Mouse (Mus musculus) embryonic facial prominence, embryonic 14.5 days (tissue): ENCODE results near the gene Ergic1. TPM values are rescaled to one million over a fixed set of nuclear protein-coding genes. Genes with fewer than 3 reads are reported as not detected.

Experiments used
- ATAC-seq: fragments of 200-750 bp; cut with Nextera tagmentation; 2 replicates; pipeline ENCODE4 v1.8.0; 2017; ENCODE audit warnings: low read depth, moderate number of reproducible peaks, moderate TSS enrichment
- DNase-seq: peaks from one replicate; pipeline ENCODE4 v3.0.0-alpha.2; 2015; ENCODE audit warnings: low spot score
- H3K27ac ChIP-seq: fragments of 300-500 bp; sonication (generic); replicated peaks from 2 replicates; pipeline ENCODE4 v1.5.1; 2014; ENCODE audit warnings: low read depth, mild to moderate bottlenecking, low read length, moderate library complexity
- H3K27me3 ChIP-seq: fragments of 300-500 bp; sonication (generic); replicated peaks from 2 replicates; pipeline ENCODE4 v1.6.1; 2014; ENCODE audit warnings: low read length; ENCODE audit not compliant: control insufficient read depth, insufficient read depth
- H3K36me3 ChIP-seq: fragments of 300-500 bp; sonication (generic); 2 replicates; pipeline ENCODE4 v1.6.1; 2014; ENCODE audit warnings: low read length, mixed read lengths; ENCODE audit not compliant: control insufficient read depth, insufficient read depth
- H3K4me1 ChIP-seq: fragments of 300-500 bp; sonication (generic); 2 replicates; pipeline ENCODE4 v1.6.1; 2014; ENCODE audit warnings: antibody characterized with exemption, low read length; ENCODE audit not compliant: control insufficient read depth, insufficient read depth
- H3K4me2 ChIP-seq: fragments of 300-500 bp; sonication (generic); 2 replicates; pipeline ENCODE4 v1.6.1; 2014; ENCODE audit warnings: low read depth, mild to moderate bottlenecking, low read length, moderate library complexity, mixed read lengths
- H3K4me3 ChIP-seq: fragments of 300-500 bp; sonication (generic); 2 replicates; pipeline ENCODE4 v1.5.1; 2014; ENCODE audit warnings: low read depth, mild to moderate bottlenecking, low read length
- H3K9ac ChIP-seq: fragments of 300-500 bp; sonication (generic); 2 replicates; pipeline ENCODE4 v1.6.1; 2014; ENCODE audit warnings: low read depth, mild to moderate bottlenecking, low read length, moderate library complexity, mixed read lengths
- H3K9me3 ChIP-seq: fragments of 300-500 bp; sonication (generic); 2 replicates; pipeline ENCODE4 v1.6.1; 2016; ENCODE audit warnings: low read length; ENCODE audit not compliant: control insufficient read depth
- WGBS: fragments of 180-500 bp; shearing (Covaris S2); extraction: QIAGEN DNeasy Blood & Tissue Kit; methylation state at CpG from one replicate; pipeline ENCODE4 v1.1.7; 2014; 5-methylcytosine and 5-hydroxymethylcytosine counted together
- polyA plus RNA-seq: library from polyadenylated mRNA; unstranded; fragments of >200 nt; fragmentation: Nextera tagmentation; extraction: Ambion mirVana; gene quantifications from 2 replicates; pipeline ENCODE4 v1.2.1, GENCODE M21; 2014

The Ergic1 gene
- polyA plus RNA-seq, 1 experiment from 2014 or later: 149 TPM

DNA sequence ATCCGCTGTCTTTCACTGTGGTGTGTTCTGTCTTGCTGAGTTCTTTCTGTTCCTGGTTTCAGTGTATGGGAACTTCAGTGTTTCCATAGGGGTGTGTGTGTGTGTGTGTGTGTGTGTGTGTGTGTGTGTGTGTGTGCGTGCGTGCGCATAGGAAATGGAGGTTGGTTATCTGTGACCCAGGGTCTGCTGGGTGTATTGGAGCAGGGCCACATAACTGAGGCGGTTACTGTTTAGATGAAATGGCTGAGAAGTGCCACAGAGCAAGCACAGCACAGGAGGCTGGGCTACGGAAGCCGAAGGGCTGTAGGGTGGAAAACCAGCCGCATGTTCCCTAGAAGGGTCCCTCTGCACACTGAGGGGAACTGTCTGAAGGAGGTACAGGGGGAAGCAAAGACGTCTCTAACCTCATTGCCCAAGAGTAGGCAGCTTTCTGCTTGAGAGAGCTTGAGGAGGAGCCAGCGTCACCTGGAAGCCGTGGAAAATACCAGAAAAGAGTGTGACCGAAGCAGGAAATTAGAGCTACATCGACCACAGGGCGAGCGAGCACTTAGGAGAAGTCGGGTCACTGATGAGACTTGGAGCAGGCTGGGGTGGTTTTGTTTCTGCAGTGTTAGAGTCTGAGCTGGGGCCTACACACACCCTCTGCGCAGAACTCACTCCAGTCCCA, 125.2 kb downstream of the Ergic1 start:
- Histone ChIP-seq H3K4me2 (no peak overlapping the region), H3K4me1 (peaks cover 22% of the 10 kb centered on the region), H3K27me3 (no peaks in the 10 kb centered on the region), H3K27ac (no peak overlapping the region), H3K36me3 (peaks cover 22% of the 10 kb centered on the region), H3K4me3 (no peak overlapping the region), H3K9me3 (no peaks in the 10 kb centered on the region), H3K9ac (no peak overlapping the region)
- 86% methylated on average over 17 of the region's 17 CpGs for WGBS
- ATAC-seq (no peak), DNase-seq (no peak)

DNA sequence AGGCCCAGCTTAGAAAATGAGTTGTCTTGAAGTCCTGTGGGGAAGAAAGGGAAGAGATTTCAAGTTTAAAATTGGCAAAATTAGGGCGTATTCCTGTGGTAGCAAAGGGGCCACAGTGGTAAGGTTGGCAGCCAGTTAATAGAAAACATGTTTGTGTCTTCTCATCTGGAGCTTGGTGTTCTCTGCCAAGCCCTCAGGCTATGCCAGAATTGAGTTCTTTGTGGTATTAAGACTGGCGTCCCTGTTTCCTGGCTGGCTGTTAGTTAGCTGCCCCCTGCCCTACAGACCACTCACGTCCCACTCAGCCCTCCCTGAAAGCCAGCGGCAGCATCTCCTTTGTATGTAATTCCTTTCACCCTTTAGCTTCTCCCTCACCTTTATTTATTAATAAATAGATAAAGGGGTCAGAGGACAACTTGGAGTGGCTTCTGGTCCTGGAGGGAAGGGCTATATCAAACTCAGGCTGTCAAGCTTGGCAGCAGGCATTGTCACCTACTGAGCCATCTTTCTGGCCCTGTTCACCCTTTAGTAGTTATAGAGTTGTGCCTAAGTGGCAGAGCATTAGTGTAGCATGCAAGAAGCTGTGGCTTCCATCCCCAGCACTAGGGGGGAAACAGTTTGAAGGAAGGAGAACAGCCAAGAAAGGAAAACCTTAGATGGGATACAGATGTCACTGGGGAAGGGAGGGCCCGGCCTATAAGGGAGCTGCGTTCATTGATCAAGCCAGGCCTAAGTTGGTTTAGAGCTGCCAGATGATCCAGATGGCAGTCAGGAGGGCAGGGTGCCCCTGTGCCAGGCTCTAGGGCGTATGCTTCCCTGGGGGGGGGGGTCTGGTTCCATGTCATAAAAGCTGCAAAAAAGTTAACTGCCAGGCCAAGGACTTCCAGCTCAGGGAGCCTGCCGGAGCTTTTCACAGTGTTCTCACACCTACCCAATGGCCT, 127.8 kb downstream of the Ergic1 start:
- Histone ChIP-seq H3K27ac (peak overlapping the region; percentile 83), H3K27me3 (no peaks in the 10 kb centered on the region), H3K4me1 (peaks cover 23% of the 10 kb centered on the region), H3K4me3 (no peak overlapping the region), H3K9me3 (no peaks in the 10 kb centered on the region), H3K4me2 (peak overlapping the region; percentile 4; the same call in 1 of the 2 replicates), H3K9ac (peak overlapping the region; percentile 12; the same call in 1 of the 2 replicates), H3K36me3 (peaks cover 11% of the 10 kb centered on the region)
- 45% methylated on average over 8 of the region's 8 CpGs for WGBS
- ATAC-seq: peak; percentile 64
- DNase-seq: peak; percentile 79

DNA sequence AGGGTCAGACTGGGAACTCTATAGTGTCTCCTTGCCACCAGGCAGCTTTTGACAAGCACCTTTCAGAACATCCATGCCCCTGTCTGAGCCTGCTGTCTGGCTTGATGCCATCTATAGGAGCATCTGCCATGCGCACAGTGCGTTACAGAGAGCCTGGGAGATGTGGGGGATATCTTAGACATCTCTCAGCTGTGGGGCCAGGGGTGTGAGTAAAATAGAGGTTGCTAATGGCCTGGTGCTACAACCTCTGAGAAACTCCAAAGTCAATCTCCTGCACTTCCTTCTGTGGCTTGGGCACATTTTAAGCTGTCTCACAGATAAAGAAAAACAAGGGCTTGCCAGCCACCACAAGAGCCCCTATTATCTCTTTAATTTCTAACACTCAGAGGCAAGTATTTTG, 128.5 kb downstream of the Ergic1 start:
- Histone ChIP-seq H3K27ac (peak overlapping the region; percentile 83), H3K27me3 (no peaks in the 10 kb centered on the region), H3K4me1 (peaks cover 25% of the 10 kb centered on the region), H3K9me3 (no peaks in the 10 kb centered on the region), H3K36me3 (peaks cover 4% of the 10 kb centered on the region), H3K9ac (peak overlapping the region; percentile 12; the same call in 1 of the 2 replicates), H3K4me2 (0 out of 2 replicates have a peak overlapping the region, but pooled peaks have one; percentile 4), H3K4me3 (no peak overlapping the region)
- ATAC-seq: no peak
- 55% methylated on average over 2 of the region's 2 CpGs for WGBS
- DNase-seq: no peak

DNA sequence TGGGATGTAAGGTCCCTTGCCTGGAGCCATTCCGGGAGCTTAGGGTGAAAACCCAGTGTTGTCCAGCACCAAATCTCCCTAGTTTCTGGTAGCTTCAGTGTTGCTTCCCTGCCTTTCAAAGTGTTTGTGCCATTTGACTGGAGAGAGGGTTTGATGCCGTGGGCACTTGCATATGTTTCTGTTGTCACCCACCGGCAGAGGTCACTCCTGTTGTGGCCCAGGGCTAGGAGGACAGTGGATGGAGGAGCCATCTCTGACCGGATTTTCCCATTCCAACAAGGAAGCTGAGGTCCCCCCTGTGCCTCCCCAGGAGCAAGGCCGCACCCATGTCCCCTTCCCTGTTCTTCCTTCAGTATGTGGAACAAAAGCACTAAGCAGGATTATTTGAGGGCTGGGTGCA, 128.9 kb downstream of the Ergic1 start:
- no peaks in the 10 kb centered on the region for H3K9me3 ChIP-seq
- peaks cover 25% of the 10 kb centered on the region for H3K4me1 ChIP-seq
- H3K27me3 ChIP-seq: no peaks in the 10 kb centered on the region
- no peaks in the 10 kb centered on the region for H3K36me3 ChIP-seq
- H3K4me3 ChIP-seq: no peak overlapping the region
- 73% methylated on average over 5 of the region's 5 CpGs for WGBS
- DNase-seq (no peak), ATAC-seq (no peak)
- H3K27ac ChIP-seq: peak overlapping the region; percentile 83
- no peak overlapping the region for H3K9ac ChIP-seq
- no peak overlapping the region for H3K4me2 ChIP-seq

DNA sequence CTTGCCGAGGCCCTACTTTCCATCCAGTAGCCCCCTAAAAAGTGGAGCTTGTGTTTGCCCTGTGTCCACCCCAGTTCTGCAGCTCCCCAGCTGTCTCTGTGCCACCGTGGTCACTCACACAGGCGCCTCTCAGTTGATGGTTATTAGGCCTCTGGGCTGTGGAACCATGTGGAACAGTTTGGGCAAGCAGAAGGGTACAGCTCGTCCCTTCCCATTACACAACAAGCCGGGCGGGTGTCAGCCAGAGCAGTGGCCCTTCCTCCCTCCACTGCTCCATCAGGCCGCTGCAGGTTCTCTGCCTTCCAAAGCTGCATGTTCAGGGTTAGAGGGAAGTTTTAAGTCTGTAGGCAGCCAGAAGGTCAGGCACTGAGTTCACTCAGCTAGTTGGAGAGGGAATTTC, 129.8 kb downstream of the Ergic1 start:
- H3K9ac ChIP-seq: no peak overlapping the region
- peaks cover 25% of the 10 kb centered on the region for H3K4me1 ChIP-seq
- ATAC-seq (no peak), DNase-seq (no peak)
- no peaks in the 10 kb centered on the region for H3K9me3 ChIP-seq
- H3K27me3 ChIP-seq: no peaks in the 10 kb centered on the region
- no peak overlapping the region for H3K4me2 ChIP-seq
- no peak overlapping the region for H3K27ac ChIP-seq
- 91% methylated on average over 7 of the region's 7 CpGs for WGBS
- H3K36me3 ChIP-seq: peaks cover 5% of the 10 kb centered on the region
- H3K4me3 ChIP-seq: no peak overlapping the region

DNA sequence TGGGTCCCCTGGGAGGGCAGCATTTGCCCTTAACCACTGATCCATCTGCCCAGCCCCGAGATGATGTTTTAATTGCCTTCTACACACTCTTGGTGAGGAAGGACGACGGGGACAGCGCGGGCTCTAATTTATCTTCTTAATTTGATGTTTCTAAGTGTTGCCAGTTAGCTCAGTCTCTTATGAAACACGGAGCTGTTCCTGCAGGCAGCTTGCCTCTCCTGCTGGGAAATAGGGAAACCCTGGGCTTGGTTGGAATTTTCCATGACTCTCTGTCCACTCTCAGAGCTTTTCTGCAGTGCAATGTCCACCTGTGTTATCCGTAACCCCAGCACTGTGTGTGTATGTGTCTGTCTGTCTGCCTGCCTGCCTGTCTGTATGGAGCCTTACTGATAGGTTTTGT, 132.1 kb downstream of the Ergic1 start:
- Histone ChIP-seq H3K27ac (peak overlapping the region; percentile 40), H3K9me3 (no peaks in the 10 kb centered on the region), H3K27me3 (no peaks in the 10 kb centered on the region), H3K36me3 (peaks cover 26% of the 10 kb centered on the region), H3K9ac (no peak overlapping the region), H3K4me3 (no peak overlapping the region), H3K4me1 (peaks cover 23% of the 10 kb centered on the region), H3K4me2 (no peak overlapping the region)
- DNase-seq: no peak
- no peak for ATAC-seq
- 85% methylated on average over 7 of the region's 7 CpGs for WGBS

DNA sequence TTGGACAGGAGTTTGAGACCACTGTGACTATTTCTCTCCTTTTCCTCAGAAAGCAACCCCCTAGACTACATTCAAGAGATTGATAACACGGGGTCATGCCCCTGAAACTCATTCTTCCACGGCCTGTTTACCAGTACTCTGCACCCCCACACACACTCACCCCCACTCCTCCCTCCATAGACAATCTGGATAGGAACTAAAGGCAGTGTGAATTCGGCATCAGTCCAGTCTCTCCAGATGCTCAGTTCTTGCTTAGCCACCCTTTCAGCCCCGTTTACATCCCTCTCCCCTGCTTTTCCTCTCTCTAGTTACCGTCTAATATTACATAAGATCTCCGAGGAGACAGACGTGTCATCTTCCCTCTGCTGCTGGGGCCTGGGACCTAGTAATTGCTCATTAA, 132.9 kb downstream of the Ergic1 start:
- WGBS: 60% methylated on average over 7 of the region's 7 CpGs
- H3K4me2 ChIP-seq: no peak overlapping the region
- H3K9me3 ChIP-seq: no peaks in the 10 kb centered on the region
- H3K4me1 ChIP-seq: peaks cover 16% of the 10 kb centered on the region
- ATAC-seq (peak; percentile 64; the same call in 1 of the 2 replicates), DNase-seq (no peak)
- H3K27ac ChIP-seq: peak overlapping the region; percentile 44; the same call in 1 of the 2 replicates
- H3K36me3 ChIP-seq: peaks cover 32% of the 10 kb centered on the region
- H3K4me3 ChIP-seq: no peak overlapping the region
- no peak overlapping the region for H3K9ac ChIP-seq
- no peaks in the 10 kb centered on the region for H3K27me3 ChIP-seq

DNA sequence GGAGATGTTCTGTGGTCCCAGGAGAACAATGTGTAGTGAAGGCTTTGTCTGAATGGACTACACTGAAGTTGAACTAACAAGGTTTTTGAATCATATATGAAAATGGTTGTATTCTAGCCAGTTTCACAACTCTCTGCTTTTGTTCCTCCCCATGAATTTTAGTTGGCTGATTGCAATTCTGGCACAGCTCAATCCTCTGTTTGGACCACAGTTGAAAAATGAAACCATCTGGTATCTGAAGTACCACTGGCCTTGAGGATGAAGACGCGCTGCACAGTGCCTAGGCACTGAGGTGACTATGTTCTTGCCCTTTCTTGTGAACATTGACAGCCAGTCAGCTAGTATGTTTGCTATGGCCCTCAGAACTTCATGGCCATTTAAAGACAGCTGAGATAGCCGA, 133.9 kb downstream of the Ergic1 start:
- Histone ChIP-seq H3K4me1 (peaks cover 6% of the 10 kb centered on the region), H3K4me2 (no peak overlapping the region), H3K4me3 (no peak overlapping the region), H3K27ac (no peak overlapping the region), H3K9ac (no peak overlapping the region), H3K9me3 (no peaks in the 10 kb centered on the region), H3K27me3 (no peaks in the 10 kb centered on the region), H3K36me3 (peaks cover 42% of the 10 kb centered on the region)
- DNase-seq (no peak), ATAC-seq (no peak)
- 92% methylated on average over 3 of the region's 3 CpGs for WGBS
